Comparison of ENCODE assay signal across 7 mouse cellular contexts in the genomic region with DNA sequence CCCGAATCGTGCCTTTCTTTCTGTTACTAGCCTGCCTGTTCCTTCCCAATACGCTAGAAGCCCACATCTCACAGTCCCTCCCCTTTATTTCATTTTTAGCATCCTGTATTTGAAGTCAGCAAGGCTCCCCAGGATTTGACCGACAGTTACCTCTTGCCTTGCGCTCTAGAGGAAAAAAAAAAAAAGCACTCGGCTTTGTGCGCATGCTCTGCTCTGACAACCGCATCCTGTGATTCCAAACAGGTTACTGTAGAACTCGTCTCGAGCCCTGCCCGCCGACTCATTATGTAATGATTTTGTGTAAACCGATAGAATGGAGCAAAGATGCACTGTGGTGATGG. TPM values are rescaled to one million over a fixed set of nuclear protein-coding genes. Genes with fewer than 3 reads are reported as not detected.
DNase-seq lines count a peak whose midpoint lies in the region; ATAC-seq and TF ChIP-seq lines count a peak whose summit lies in the region.

No protein-coding gene starts in this region.

- TF ChIP-seq CTCF in small intestine, adult 2 months (IDR thresholded peaks at IDR 0.05; ENCODE audit: extremely low read depth, insufficient read length, insufficient replicate concordance, low read depth, low read length), result no peak

- 2% methylated on average over 13 of the region's 13 CpGs for WGBS in intestine, embryonic 15.5 days
- 3% methylated on average over 13 of the region's 13 CpGs for WGBS in midbrain, embryonic 10.5 days
- 2% methylated on average over 13 of the region's 13 CpGs for WGBS in small intestine, adult 2 months

- H3K4me1 ChIP-seq in intestine, embryonic 15.5 days (replicated peaks), result peaks cover 21% of the 10 kb centered on the region
- H3K4me1 ChIP-seq in midbrain, embryonic 10.5 days, result peaks cover 52% of the 10 kb centered on the region
- H3K4me1 ChIP-seq in small intestine, adult 2 months (ENCODE audit: control insufficient read depth, insufficient read depth, insufficient read length, low read length), result peaks cover 4% of the 10 kb centered on the region; the same call in 1 of the 2 replicates

- H3K27ac ChIP-seq in intestine, embryonic 15.5 days, result peak overlapping the region; percentile 32; the same call in 1 of the 2 replicates
- H3K27ac ChIP-seq in midbrain, embryonic 10.5 days (replicated peaks), result peak overlapping the region; percentile 78; the same call in 1 of the 2 replicates
- H3K27ac ChIP-seq in small intestine, adult 2 months (ENCODE audit: insufficient read depth, low read depth, low read length), result peak overlapping the region; percentile 47

- no peaks in the 10 kb centered on the region for H3K36me3 ChIP-seq in intestine, embryonic 15.5 days
- H3K36me3 ChIP-seq in midbrain, embryonic 10.5 days, result no peaks in the 10 kb centered on the region
- H3K36me3 ChIP-seq in small intestine, adult 2 months (ENCODE audit: control insufficient read depth, insufficient read depth, low read length), result no peaks in the 10 kb centered on the region

- H3K9ac ChIP-seq in intestine, embryonic 15.5 days, result peak overlapping the region; percentile 31; the same call in 1 of the 2 replicates

- intact Hi-C loops in left cerebral cortex, postnatal 36 days (cut with DNase I), result loop anchor here (1.0 to 5.0 kb wide), 3 partner anchors 23 to 54 kb away; no protein-coding TSS in a partner anchor

- no peaks in the 10 kb centered on the region for H3K9me3 ChIP-seq in intestine, embryonic 15.5 days
- H3K9me3 ChIP-seq in midbrain, embryonic 10.5 days (replicated peaks), result peaks cover 7% of the 10 kb centered on the region

- ATAC-seq in granulocyte monocyte progenitor cell, adult 5-6 weeks (replicated peaks; ENCODE audit: poor library complexity, severe bottlenecking), result peak; percentile 26
- ATAC-seq in intestine, embryonic 15.5 days, result no peak

- H3K4me3 ChIP-seq in intestine, embryonic 15.5 days (replicated peaks), result peak overlapping the region; percentile 50
- H3K4me3 ChIP-seq in midbrain, embryonic 10.5 days, result peak overlapping the region; percentile 67
- H3K4me3 ChIP-seq in small intestine, adult 2 months (ENCODE audit: low read depth, low read length), result peak overlapping the region; percentile 72

- no peak for TF ChIP-seq POLR2A in small intestine, adult 2 months (IDR thresholded peaks at IDR 0.05; ENCODE audit: low read depth, low read length)

- peak overlapping the region; percentile 90 for H3K4me2 ChIP-seq in intestine, embryonic 15.5 days (replicated peaks)

- peak; percentile 40 for DNase-seq in Muller cell, postnatal 12 days (ENCODE audit: inconsistent ontology term)
- DNase-seq in cerebellum, adult 9-10 months, result peak; percentile 92
- peak; percentile 78 to 83 for DNase-seq in left cerebral cortex, postnatal 36 days (ENCODE audit: low spot score in 2 of 2)
- DNase-seq in midbrain, embryonic 10.5 days (ENCODE audit: low spot score), result peak; percentile 33

- H3K27me3 ChIP-seq in intestine, embryonic 15.5 days (replicated peaks), result peaks cover 23% of the 10 kb centered on the region
- peaks cover 59% of the 10 kb centered on the region for H3K27me3 ChIP-seq in midbrain, embryonic 10.5 days (ENCODE audit: low read depth, poor library complexity, severe bottlenecking)
- peaks cover 12% of the 10 kb centered on the region for H3K27me3 ChIP-seq in small intestine, adult 2 months (ENCODE audit: control insufficient read depth, insufficient read depth, low read length)

RNA-seq across cellular contexts. Expression of a gene that starts 1.2 kb away (rescaled TPM):
- total RNA-seq in granulocyte monocyte progenitor cell, adult 5-6 weeks (2014; fragmentation: Nextera tagmentation), result 8.7 and 15.9 TPM in 2 replicates
- 7.6 and 9.0 TPM in 2 replicates for total RNA-seq in granulocyte monocyte progenitor cell, adult 5-6 weeks (2017)
- 5.8 and 6.2 TPM in 2 replicates for polyA plus RNA-seq in intestine, embryonic 15.5 days (2015; fragmentation: Nextera tagmentation; extraction: Ambion mirVana)
- total RNA-seq in left cerebral cortex, postnatal 36 days (2021), result 10 to 100 TPM; 65.5 to 77.2 TPM
- polyA plus RNA-seq in midbrain, embryonic 10.5 days (2016; fragmentation: Nextera tagmentation; extraction: Ambion mirVana), result 5.8 and 9.0 TPM in 2 replicates
- 1.6 and 2.5 TPM in 2 replicates for polyA plus RNA-seq in small intestine, adult 2 months (2012; rRNA removed)

Comparison
In these comparisons a context has a peak if more than half of its experiments do, and no peak if none do; other contexts are left out.
1. DNase-seq: peak in every context shown above with its lines; median percentile 92 in cerebellum, adult 9-10 months; 80 in left cerebral cortex, postnatal 36 days; 40 in Muller cell, postnatal 12 days; 33 in midbrain, embryonic 10.5 days.